Mouse (Mus musculus) liver (tissue): ENCODE data around the gene Cyb5d1.
A peak's percentile ranks its signal among the peaks of the same experiment; 100 is the strongest.

Experiments used
- DNase-seq: peaks from one replicate; pipeline ENCODE4 v3.0.0-alpha.2; 2020; ENCODE audit warnings: mixed read lengths

The Cyb5d1 gene

DNA sequence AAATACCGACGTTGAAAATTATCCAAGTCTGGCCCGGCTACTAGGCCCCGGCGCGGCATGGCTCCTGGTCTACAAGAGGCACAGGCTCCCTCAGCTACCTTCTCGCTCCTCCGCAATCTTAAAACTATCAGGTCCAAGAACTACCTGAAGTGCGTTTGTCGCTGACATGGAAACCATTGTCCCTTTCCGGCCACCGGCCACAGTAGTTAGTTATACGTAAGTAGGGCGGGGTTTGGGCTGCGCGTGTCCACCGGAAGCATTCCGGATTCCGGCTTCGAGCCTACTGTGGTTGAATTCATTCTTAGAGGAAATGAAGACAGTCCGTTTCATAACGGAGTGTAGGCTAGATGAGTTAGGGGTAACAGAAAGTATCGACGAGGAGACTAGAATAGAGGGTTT is at the start of gene Cyb5d1, which contains the start of gene Naa38:
Gene Cyb5d1, minus strand, starts transcription at position 397 of the 399 bp plus-strand sequence.
Gene Naa38, plus strand, starts transcription at position 253 of the 399 bp plus-strand sequence.
- DNase-seq = peak; percentile 90

DNA sequence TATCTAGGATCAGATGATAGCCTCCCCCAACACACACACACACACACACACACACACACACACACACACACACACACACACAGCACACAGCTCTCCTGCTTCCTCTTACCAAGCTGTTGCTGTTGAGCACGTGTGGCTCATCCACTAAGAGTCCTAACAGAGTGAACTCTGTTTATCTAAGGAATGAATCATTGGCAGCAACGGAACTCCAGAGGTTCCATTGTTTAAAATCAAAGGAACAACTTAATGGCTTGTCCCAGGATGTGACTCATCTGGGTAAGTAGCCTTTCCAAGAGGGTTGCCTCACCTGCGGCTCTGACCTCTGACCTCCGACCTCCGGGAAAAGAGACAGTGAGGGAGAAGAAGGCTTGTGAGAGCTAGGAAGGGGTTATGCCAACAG is 47.9 kb upstream of the Cyb5d1 start:
- no peak for DNase-seq

DNA sequence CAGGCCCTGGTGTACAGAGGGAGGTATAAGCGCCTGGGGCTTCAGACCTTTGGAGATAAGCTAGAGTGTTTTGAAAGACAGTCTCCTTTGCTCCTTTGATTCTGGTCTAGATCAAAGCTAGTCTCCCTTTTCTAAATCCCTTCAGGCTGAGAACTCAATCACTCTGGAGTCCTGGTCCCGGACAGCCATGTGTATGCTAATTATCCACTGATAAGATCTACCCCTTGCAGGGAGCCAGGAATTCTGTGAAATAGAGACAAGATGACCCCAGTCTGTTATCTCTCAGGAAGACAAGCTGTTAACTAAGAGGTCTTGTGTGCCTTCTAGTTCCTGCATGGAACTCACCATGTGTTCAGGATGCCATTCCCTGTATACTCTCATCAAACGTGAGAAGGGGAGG is 41.9 kb upstream of the Cyb5d1 start:
- DNase-seq = no peak

DNA sequence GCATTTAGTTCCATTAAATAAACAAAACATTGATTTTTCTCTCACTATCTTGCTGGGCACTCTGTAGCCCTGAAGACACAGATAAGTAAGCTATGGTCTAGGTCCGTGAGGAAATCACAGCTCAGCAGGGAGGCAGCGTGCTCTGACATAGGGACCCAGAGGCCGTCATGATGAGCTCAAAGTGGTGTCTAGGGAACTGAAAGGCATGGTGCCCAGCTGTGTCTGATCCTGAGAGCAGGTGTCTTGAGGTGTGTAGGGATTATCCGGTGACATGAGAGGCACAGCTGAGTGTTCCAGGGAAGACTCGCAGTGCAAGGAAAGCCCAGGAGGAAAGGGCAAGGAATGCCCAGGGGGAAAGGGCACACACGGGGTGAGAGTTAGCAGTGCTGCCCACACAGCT is 37.8 kb upstream of the Cyb5d1 start:
- no peak for DNase-seq

DNA sequence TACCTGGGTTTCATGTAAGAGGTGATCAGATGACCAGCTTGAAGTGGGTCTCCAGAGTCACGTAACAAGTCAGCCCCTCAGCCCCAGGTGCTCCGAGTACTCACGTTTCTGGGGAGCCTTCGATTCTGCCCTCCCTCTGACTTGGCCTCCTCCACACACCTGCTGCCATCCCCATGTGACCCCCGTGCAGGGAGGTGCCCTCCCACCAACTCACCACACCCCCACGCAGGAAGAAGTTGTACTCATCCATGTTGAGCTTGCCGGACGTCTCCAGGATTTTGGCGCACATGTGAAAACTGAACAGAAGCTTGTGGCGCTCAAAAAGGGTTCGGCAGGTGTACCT is 37.2 kb upstream of the Cyb5d1 start:
- no peak for DNase-seq

DNA sequence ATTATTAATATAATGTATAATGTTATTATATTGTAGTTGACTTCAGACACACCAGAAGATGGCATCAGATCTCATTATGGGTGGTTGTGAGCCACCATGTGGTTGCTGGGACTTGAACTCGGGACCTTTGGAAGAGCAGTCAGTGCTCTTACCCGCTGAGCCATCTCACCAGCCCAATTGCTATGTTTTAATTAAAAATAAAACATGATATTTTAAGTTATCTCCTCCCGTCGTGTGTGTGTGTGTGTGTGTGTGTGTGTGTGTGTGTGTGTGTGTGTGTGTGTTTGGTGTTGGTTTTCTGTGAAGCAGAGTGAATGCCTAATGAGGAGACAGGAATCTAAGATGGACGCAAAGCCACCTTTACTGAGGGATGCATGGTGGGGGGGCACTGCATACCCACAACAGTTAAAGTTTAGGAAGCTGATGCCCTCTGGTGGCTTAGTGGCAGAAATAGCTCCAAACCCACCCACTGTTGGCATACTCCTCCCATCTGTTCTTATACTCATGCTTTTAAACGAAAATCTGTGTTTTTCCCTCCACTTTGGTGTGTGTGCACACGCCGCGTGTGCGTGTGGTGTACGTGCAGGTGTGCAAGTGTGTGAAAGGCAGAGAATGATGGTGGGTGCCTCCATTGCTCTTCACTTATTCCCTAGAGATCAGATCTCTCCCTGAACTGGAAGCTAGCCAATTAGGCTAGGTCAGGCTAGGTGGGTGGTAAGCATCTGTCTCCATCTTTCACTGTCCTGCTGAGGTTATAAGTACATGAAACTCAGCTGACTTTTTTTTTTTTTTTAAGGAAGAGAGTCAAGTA is 36.6 kb upstream of the Cyb5d1 start:
- peak; percentile 68 for DNase-seq

DNA sequence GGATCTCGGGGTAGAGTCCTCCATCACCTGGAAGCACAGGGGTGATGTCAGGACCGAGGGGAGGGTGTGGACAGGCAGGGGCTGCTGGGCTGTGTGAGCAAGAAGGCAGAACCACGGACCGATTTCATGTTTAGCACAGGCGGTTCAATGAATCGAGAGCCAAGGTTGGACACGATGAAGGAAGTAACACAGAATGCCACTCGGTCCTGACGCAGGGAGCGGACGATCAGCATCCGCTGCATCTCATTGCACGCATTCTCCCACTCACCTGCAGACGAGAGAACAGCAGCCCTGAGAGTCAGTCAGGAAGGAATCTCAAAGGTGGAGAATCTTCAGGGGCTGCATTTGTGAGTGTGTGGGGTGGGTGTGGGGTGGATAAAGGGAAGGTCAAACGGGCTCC is 35.2 kb upstream of the Cyb5d1 start:
- no peak for DNase-seq

DNA sequence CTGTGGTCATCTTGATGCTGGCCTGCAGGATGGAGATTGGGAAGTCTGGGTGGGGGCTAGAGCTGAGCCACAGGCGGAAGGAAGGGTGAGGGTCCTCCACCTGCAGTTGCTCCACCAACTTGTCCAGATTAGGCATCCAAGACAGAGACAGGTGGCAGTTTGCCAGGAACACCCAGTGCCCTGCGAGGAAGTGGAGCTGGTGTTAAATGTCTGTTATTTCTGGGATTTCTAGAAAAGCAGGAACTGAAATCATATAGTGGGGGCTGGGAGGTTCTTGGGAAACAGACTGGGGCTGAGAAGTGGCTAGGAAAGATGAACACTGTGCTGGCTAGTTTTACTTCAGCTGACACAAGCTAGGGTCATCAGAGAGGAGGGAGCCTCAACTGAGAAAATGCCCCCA is 33.9 kb upstream of the Cyb5d1 start:
- DNase-seq = no peak

DNA sequence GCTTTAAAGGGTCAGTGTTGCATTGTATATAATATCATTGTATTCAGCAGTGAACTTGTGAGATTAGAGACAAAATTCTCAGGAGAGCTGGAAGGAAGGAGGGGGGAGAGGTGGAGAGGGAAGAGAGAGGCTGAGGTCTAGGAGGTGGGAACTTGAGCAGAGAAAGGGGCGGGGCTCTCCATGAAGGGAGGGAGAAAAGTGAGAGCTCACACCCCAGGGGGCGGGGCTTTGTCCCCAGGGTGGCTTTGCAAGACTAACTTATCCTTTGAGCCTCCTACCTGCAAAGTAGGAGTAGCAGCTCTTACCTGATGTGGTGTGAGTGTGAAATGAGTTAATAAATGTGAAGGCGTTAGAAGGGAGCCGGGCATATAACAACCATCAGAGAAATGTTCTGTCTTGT is 33.3 kb upstream of the Cyb5d1 start:
- DNase-seq = peak; percentile 80

DNA sequence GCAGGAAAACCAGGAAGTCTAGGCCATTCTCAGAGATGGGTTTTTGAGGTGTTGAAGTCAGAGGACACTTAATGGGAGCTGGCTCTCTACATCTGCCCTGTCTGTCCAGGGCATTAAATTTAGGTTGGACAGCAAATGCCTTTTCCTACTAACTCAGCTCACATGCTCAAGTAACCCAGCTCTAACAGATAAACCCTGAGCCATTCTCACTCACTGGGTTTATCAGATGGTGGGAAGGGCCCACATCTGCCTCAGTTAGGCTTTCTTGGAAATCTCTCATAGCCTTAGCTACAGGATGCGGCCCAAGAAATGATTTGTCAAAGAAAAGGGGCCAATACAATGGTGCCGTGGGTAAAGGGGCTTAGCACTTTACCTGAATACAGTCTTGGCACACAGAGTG is 30.8 kb upstream of the Cyb5d1 start:
- no peak for DNase-seq

DNA sequence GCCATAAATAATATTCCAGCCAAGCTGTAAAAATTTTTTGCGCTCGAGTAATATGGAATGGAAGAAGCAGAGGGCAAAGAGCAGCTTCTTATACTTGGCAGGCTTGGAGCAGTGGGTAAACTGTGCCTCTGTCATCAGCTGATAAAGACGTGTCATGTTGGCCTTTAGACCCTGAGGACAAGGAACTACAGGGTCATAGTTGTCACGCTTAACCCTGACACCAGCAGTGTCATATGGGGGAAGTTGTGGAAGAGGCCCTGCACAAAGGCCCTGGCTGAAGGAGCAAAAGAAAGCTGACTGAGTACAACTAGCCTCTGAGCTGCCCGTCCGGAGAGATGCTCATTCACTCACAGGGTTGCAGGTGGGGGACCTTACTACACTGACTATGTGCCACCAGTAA is 28.5 kb upstream of the Cyb5d1 start:
- DNase-seq = no peak

DNA sequence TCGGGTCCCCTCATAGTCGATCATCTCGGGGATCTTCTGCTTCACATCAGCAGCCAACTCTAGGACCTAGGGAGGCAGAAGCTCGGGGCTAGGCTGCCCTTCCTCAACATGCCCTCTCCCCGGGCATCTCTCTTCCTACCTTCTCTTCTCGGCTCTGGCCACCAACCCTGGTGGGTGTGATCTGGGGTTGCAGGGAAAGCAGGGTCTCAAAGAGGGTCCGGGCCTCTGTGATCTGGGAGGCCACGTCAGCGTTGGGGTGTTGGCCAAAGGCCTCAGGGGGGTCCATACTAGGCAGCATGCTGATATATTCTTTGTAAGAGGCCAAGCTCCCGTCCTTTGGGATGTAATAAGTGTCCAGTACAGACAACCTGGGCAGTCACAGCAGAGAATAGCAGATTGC is 27.4 kb upstream of the Cyb5d1 start:
- DNase-seq = no peak

DNA sequence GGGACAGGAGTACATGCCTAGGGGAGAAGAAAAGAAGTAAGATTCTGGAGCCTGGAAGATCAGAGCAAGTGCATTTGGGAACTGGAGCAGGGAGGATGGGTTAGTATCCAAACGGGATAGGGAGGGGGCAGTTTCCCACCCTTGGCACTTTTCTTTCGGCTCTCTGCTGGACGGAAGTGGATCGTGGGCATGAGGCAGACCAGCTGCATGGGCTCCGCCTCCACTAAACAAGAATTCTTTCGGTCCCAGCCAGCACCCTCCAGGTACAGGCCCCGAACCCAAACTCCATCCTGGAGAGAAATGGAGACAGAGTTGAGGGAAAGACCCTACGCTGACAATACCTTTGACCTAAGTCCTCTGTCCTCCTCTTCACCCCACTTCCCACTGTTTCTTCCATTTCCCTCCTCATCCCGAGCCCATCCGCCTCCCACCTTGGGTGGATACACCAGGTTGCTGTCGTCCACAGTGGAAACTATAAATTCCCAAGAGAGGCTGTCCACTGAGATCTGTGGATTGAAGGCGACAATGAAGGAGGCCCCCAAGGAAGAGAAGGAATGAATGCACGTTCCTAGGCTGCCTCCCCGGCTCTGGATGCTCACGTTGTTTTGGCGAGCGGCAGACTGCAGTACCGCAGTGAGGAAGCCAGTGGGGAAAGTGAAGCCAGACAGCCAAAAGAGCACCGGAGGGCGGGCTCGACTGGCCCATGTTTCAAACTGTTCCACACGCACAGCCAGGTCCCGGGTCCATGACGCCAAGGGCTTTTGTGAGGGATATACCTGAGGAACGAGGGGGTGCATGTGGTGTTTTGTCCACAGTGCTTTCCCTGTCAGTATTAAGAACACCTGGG is 25.9 kb upstream of the Cyb5d1 start:
- DNase-seq = no peak

DNA sequence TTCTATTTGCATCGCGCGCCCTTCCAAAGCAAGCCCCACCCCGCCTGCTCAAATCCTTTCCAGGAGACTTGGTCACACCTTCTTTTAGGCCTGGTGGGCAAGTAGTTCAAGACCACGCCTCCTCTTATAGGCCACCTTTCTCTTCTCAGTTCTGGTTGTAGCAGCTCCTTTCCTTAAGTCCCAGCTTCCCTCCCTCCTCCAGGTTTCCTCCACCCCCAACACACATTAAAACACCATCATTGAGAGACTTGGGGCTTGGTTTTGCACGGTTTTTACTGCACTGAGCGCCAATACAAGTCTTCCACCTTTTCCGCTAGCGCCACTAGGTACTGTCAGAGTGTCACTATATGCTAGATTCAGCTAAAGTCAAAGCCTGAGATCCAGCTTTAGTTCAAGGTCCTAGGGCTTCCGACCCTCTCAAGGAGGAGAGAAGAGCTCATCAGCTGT is 25.1 kb upstream of the Cyb5d1 start:
- no peak for DNase-seq

DNA sequence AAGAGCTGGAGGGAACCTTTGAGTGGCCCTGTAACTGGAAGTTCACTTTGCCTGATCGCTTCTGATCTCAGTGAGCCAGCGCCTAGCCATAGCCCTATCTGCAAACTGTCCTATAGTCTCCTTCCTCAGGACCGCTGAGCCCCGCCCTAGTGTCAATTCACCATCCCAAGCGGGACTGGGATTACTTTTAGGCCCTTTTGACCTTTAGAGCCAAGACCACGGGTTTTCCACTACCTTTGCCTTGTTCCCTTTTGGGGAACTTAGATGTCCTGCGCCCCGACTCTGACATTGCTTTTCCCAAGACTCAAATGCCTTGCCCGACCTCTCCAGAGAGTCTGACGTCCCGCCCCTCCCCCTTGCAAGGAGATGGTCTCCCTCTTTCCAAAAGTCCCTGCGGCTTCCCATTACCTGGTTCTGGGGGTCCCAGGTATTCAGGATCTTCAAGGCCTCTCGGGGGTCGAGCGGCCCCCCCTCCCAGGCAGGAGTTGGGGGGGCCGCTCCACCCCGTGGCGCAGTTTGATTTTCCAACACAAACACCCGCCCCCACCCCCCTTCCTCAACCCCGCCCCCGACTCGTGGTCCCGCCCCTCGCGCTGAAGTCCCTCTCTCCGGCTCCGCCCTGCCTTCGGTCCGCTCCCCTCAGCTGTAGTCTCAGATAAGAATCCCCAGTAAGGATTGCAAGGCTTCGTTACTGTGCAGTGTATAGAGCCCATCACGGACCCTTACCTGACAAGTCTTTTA is 24.6 kb upstream of the Cyb5d1 start:
- peak; percentile 86 for DNase-seq

DNA sequence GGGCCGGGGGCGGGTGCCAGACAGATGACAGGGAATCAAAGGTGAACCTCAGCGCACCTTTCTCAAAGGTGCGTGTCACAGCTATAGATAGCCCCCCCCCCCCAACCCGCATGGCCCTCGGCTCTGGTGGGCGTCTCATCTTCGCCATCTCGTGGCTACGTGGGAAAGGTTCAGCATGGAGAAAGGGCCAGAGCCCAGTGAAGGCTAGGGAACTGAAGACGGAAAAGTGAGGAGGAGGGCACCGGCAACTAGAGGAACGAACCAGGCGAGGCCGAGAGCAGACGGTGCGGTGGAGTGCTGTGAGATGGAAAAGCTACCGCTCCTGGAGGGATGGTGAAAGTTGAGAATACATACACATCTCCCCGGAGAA is 24.0 kb upstream of the Cyb5d1 start:
- peak; percentile 39 for DNase-seq

DNA sequence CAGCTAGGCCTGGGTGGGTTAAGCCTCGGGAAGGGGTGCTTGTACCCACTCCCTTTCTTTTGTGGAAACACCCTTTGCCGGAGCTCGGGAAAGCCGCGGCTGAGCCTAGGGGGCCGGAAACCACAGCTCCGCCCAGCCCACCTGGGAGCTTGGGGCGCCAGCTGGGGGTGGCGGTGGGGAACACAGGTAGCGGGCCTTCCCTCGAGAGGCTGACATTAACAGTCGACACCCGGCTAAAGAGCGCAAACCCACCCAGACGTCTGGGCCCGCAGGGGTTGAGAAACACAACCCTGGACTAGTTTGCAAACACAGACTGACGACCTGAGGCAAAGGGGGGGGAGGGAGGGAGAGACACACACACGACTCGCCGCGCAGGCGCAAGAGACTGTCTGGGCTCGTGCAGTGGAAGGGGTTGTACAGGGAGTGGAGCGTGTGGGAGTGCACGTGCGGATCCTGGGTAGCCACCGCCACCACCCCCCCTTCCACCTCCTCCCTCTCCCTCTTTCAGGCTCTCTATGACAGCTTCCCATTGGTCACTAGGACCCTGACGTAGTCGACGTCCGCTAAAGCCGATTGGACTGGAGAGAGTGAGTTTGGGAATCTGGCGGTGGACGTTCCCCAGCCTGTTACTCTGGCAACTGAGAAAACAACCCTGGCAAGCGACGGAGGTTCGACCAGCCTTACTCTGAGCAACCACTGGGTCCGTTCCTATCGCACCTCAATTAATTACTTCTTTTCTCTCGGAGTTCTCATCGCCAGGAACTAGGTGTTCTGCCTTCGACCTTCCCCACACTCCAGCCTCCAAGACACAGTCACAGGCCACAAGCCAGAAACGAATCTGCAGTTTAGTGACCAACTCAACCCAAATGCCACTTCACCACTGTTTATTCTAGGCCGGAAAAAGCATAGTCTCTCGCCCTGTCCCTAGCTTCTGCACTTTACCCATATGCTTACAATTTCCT is 23.3 kb upstream of the Cyb5d1 start:
- DNase-seq = peak; percentile 89

DNA sequence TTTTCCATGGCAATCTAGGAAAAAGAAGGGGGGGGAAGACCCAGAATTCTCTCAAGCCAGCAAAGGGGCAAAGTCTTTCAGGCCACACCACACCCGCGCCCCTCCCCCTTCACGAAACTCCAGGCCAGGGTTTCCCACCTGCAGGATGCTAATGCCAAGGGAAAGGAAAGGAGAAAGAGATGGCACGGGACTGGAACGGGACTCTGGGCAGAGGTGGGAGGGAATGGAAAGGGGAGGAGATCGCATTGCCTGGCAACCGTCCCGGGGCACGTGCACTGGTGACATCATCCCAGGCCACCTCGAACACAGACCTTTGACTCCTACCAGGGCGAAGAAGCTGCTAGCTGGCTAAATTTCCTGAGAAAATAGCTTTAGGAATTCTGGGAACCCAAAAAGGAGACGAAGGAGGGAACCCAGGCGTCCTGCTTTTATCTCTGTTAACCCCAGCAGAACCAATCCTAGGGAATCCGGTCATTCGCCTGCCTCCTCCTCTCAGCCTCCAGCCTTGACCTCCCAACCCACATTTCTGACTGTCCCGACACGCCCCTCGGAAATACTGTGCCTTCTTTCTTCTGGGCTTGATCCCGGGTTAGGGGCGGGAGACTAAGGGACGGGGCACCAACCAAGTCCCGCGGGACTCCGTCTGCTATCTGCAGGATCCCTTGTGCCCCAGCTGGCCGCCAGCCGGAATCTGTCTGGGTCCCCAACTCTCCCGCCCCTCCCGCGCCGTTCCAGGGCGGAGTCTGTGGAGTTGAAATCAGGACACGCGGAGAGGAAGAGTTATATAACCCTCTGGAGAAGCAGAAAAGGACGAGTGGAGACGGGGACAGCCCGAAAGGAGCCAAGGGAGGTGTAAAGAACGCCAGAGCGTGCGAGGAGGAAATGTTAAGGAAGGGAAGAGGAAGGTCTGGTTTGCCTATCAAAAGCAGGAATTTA is 22.3 kb upstream of the Cyb5d1 start:
- DNase-seq = peak; percentile 81

DNA sequence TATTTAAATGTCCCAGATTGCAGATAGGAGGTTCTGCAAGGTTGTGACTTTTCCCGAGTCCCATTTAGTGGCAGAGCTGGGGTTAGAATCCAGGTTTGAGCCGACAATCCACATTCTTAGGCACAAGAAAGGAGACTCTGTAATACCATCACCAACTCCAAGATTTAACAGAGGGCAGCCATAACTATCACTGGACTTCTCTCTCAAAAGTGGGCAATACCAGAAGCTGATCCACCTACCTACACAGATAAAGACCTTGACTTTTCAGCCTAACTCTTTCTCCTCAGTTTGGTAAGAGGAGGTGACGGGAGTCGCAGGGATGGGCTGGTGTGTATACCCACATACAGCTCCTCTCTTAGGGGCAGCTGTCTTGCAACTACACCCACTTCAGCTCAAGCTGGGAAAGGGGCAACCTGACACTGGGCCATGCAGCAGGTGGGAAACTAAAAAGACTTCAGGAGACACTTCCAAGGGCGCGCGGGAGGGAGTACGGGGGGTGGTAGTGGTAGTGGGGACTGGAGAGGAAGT is 21.6 kb upstream of the Cyb5d1 start:
- no peak for DNase-seq

DNA sequence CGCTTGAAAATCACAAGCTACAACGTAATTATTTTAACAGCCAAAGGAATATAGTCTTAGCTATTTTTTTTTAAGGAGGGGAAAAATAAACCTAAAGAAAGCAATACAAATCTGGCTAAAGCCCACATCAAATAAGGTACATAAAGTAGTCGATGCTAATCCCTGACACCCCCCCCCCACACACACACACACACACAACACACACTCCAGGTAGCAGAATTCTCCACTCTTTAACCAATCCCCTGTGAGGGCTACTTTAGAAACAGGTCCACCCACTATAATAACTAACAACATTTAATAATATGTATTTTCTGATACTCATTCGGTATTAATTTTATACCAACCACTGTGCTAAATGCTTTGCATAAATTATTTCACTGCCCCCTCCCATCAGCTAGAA is 21.1 kb upstream of the Cyb5d1 start:
- DNase-seq = no peak
